Mouse (Mus musculus) stomach, embryonic 16.5 days (tissue): ENCODE measurements around the gene Ifit3b. TPM values are rescaled to one million over a fixed set of nuclear protein-coding genes. Genes with fewer than 3 reads are reported as not detected.
A peak's percentile ranks its signal among the peaks of the same experiment; 100 is the strongest.
"Not testable (repeated sequence)": the region's sequence is repeated elsewhere in the genome, so short reads cannot be mapped to it uniquely, and the experiment has no call there.

Experiments used
- ATAC-seq: fragments of 200-750 bp; cut with Nextera tagmentation; 2 replicates; pipeline ENCODE4 v1.8.0; 2017; ENCODE audit warnings: moderate number of reproducible peaks, moderate TSS enrichment; ENCODE audit not compliant: insufficient read depth, low FRiP score
- H3K27ac ChIP-seq: fragments of 300-500 bp; sonication (generic); 2 replicates; pipeline ENCODE4 v1.5.1; 2014; ENCODE audit warnings: low read length
- H3K27me3 ChIP-seq: fragments of 300-500 bp; sonication (generic); 2 replicates; pipeline ENCODE4 v1.6.1; 2014; ENCODE audit warnings: low read length, control low read depth, mixed read lengths; ENCODE audit not compliant: control insufficient read depth, insufficient read depth
- H3K36me3 ChIP-seq: fragments of 300-500 bp; sonication (generic); 2 replicates; pipeline ENCODE4 v1.6.1; 2014; ENCODE audit warnings: low read length; ENCODE audit not compliant: control insufficient read depth, insufficient read depth
- H3K4me1 ChIP-seq: fragments of 300-500 bp; sonication (generic); 2 replicates; pipeline ENCODE4 v1.6.1; 2014; ENCODE audit warnings: low read length, control low read depth, mixed read lengths; ENCODE audit not compliant: control insufficient read depth, insufficient read depth
- H3K4me2 ChIP-seq: fragments of 300-500 bp; sonication (generic); 2 replicates; pipeline ENCODE4 v1.6.1; 2014; ENCODE audit warnings: low read depth, low read length, mixed read lengths
- H3K4me3 ChIP-seq: fragments of 300-500 bp; sonication (generic); replicated peaks from 2 replicates; pipeline ENCODE4 v1.5.1; 2014; ENCODE audit warnings: mild to moderate bottlenecking, low read length
- H3K9ac ChIP-seq: fragments of 300-500 bp; sonication (generic); 2 replicates; pipeline ENCODE4 v1.6.1; 2014; ENCODE audit warnings: low read length
- H3K9me3 ChIP-seq: fragments of 300-500 bp; sonication (generic); replicated peaks from 2 replicates; pipeline ENCODE4 v1.6.1; 2016; ENCODE audit warnings: low read length, control low read depth; ENCODE audit not compliant: control insufficient read depth
- WGBS: fragments of 180-500 bp; shearing (Covaris S2); extraction: QIAGEN DNeasy Blood & Tissue Kit; methylation state at CpG from one replicate; pipeline ENCODE4 v1.1.7; 2014; 5-methylcytosine and 5-hydroxymethylcytosine counted together
- polyA plus RNA-seq: library from polyadenylated mRNA; unstranded; fragments of >200 nt; fragmentation: Nextera tagmentation; extraction: Ambion mirVana; gene quantifications from 2 replicates; pipeline ENCODE4 v1.2.1, GENCODE M21; 2015

The Ifit3b gene
- polyA plus RNA-seq, 1 experiment from 2014 or later, result 0.17 TPM

DNA sequence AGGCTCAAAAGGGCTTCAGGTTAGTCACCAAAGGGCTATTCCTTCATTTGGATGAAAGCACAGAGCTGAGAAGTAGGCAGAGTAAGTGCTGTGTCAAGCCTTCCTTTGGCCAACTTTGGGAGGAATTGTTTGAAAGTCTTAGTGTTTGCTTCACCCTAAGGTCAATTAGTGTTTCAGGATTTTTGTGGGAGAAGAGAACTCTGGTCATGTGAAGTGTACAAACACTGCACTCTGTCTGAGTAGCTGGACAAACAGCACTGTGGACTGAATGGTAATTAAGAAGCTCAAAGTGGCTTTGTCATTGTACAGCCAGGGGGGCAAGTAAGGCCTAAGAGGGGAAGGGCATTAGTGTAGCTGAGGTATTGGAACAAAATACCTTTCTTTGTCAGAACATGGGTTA is 23.7 kb downstream of the Ifit3b start:
- no peaks in the 10 kb centered on the region for H3K27me3 ChIP-seq
- H3K9ac ChIP-seq, result no peak overlapping the region
- no peaks in the 10 kb centered on the region for H3K9me3 ChIP-seq
- no peaks in the 10 kb centered on the region for H3K4me1 ChIP-seq
- no peak for ATAC-seq
- no peak overlapping the region for H3K27ac ChIP-seq
- no peaks in the 10 kb centered on the region for H3K36me3 ChIP-seq
- H3K4me2 ChIP-seq, result no peak overlapping the region
- H3K4me3 ChIP-seq, result no peak overlapping the region

GRCm38 (mm10) chr19:34633484-34633883 is 25.7 kb downstream of the Ifit3b start:
- Histone ChIP-seq H3K9ac (no peak overlapping the region), H3K4me3 (no peak overlapping the region), H3K4me1 (no peaks in the 10 kb centered on the region), H3K36me3 (no peaks in the 10 kb centered on the region), H3K4me2 (no peak overlapping the region), H3K27me3 (no peaks in the 10 kb centered on the region), H3K9me3 (no peaks in the 10 kb centered on the region), H3K27ac (no peak overlapping the region)
- 56% methylated on average over 2 of the region's 2 CpGs for whole genome bisulfite sequencing
- ATAC-seq, result no peak

- Histone ChIP-seq H3K9ac (no peak overlapping the region), H3K9me3 (no peaks in the 10 kb centered on the region), H3K4me3 (no peak overlapping the region), H3K4me1 (no peaks in the 10 kb centered on the region; the same call in 1 of the 2 replicates), H3K27ac (no peak overlapping the region), H3K27me3 (no peaks in the 10 kb centered on the region), H3K4me2 (no peak overlapping the region), H3K36me3 (no peaks in the 10 kb centered on the region)
- ATAC-seq, result 0 out of 2 replicates have a peak, but pooled peaks have one; percentile 50
- WGBS, result 7% methylated on average over 3 of the region's 3 CpGs
These were observed 29.3 kb downstream of the Ifit3b start for GRCm38 (mm10) chr19:34636933-34637557.

GRCm38 (mm10) chr19:34640623-34641022 is 32.9 kb downstream of the Ifit3b start, which contains the start of the genes Ifit1bl2 and Ifit1:
Gene Ifit1bl2 (minus strand): TSS chr19:34640743.
Gene Ifit1 (plus strand): TSS chr19:34640871.
- Histone ChIP-seq H3K36me3 (no peaks in the 10 kb centered on the region), H3K4me2 (peak within 1 kb of the TSS; percentile 28), H3K27me3 (no peaks in the 10 kb centered on the region), H3K4me3 (peak within 1 kb of the TSS; percentile 8; the same call in 1 of the 2 replicates), H3K9me3 (no peaks in the 10 kb centered on the region), H3K27ac (no peak within 1 kb of the TSS), H3K9ac (peak within 1 kb of the TSS; percentile 27; the same call in 1 of the 2 replicates), H3K4me1 (no peaks in the 10 kb centered on the region; the same call in 1 of the 2 replicates)
- 29% methylated on average over 4 of the region's 4 CpGs for whole genome bisulfite sequencing
- ATAC-seq, result no peak

DNA sequence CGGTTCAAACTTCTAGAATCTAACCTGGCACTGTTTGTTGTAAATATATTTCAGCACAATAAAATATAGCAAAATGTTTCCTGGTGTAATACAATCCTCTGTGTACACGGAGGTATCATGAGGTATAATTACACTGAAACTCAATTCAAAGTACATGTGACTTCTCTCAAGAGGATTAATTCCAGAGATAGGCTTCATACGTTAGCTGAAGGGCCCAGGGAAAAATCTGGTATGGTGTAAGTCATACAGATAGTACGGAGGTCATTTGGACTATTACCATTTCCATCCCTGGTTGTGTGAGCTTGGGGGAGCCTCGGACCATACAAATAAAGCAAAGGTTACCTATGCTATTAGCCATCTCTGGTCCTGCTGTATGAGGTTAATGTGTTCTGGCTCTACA is 34.8 kb downstream of the Ifit3b start:
- H3K4me1 ChIP-seq, result no peaks in the 10 kb centered on the region; the same call in 1 of the 2 replicates
- H3K27ac ChIP-seq, result no peak overlapping the region
- no peaks in the 10 kb centered on the region for H3K9me3 ChIP-seq
- H3K4me2 ChIP-seq, result no peak overlapping the region
- ATAC-seq, result no peak
- no peak overlapping the region for H3K4me3 ChIP-seq
- H3K9ac ChIP-seq, result no peak overlapping the region
- no peaks in the 10 kb centered on the region for H3K36me3 ChIP-seq
- WGBS, result 78% methylated on average over 5 of the region's 5 CpGs
- H3K27me3 ChIP-seq, result no peaks in the 10 kb centered on the region

DNA sequence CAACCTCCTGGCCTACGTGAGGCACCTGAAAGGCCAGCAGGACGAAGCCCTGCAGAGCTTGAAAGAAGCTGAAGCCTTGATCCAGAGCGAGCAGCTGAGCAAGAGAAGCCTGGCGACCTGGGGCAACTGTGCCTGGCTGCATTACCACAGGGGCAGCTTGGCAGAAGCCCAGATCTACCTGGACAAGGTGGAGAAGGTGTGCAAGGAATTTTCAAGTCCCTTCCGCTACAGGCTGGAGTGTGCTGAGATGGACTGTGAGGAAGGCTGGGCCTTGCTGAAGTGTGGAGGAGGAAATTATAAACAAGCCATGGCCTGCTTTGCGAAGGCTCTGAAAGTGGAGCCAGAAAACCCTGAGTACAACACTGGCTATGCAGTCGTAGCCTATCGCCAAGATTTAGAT is 39.9 kb downstream of the Ifit3b start:
- WGBS, result 85% methylated on average over 7 of the region's 8 CpGs
- H3K9me3 ChIP-seq, ATAC-seq, H3K27me3 ChIP-seq, H3K4me3 ChIP-seq, H3K4me2 ChIP-seq, H3K9ac ChIP-seq, H3K4me1 ChIP-seq, H3K27ac ChIP-seq, H3K36me3 ChIP-seq: not testable (repeated sequence)

GRCm38 (mm10) chr19:34650276-34650675 is 42.5 kb downstream of the Ifit3b start:
- Histone ChIP-seq H3K9me3 (no peaks in the 10 kb centered on the region), H3K9ac (no peak overlapping the region), H3K27ac (no peak overlapping the region), H3K4me1 (no peaks in the 10 kb centered on the region), H3K4me3 (no peak overlapping the region), H3K4me2 (no peak overlapping the region), H3K27me3 (no peaks in the 10 kb centered on the region), H3K36me3 (no peaks in the 10 kb centered on the region)
- WGBS, result 85% methylated on average over 3 of the region's 3 CpGs
- ATAC-seq, result no peak

DNA sequence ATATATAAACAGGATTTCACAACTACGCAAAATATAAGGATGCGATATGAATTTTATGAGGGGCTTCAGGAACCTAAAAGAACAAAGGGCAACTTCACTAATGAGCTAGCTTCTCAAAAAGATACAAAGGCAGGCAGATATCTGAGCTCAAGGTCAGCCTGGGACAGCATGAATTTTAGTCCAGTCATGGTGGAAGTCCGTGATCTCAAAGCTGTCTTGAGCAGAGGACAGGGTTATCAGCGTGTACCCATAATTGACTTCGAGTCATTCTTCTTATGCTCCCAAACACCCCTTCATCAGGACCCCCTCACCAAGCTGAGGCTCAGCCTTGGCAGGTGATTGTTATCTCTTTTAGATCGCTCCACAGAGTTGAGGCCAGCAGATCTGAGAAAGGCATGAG is 43.2 kb downstream of the Ifit3b start:
- H3K27ac ChIP-seq, result no peak overlapping the region
- H3K36me3 ChIP-seq, result no peaks in the 10 kb centered on the region
- no peak overlapping the region for H3K4me2 ChIP-seq
- no peaks in the 10 kb centered on the region for H3K9me3 ChIP-seq
- H3K4me3 ChIP-seq, result no peak overlapping the region
- ATAC-seq, result no peak
- H3K4me1 ChIP-seq, result no peaks in the 10 kb centered on the region
- no peaks in the 10 kb centered on the region for H3K27me3 ChIP-seq
- WGBS, result 79% methylated on average over 6 of the region's 6 CpGs
- no peak overlapping the region for H3K9ac ChIP-seq

DNA sequence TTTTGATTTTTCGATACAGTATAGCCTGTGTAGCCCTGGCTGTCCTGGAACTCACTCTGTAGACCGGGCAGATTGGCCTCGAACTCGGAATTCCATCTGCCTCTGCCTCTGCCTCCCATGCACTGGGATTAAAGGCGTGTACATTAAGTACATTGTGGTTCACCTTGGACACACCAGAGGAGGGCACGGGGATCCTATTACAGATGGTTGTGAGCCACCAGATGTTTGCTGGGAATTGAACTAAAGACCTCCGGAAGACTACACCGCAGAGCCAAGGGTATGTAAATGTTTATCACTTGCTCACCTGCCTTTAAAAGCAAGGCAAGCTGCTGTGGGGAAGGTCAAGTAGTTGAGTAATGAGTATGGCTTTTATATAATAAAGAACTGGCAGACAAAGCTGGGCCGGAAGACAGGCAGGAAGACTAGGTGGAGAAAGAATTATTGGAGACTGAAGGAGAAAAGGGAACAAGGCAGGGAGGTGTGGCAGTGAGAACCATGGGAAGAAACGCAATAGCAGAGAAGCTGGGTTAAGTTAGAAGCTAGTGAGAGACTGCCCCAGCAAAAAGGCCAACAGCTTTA is 47.5 kb downstream of the Ifit3b start:
- H3K9ac ChIP-seq, result no peak overlapping the region
- no peak overlapping the region for H3K4me3 ChIP-seq
- ATAC-seq, result no peak
- H3K4me1 ChIP-seq, result no peaks in the 10 kb centered on the region
- no peaks in the 10 kb centered on the region for H3K9me3 ChIP-seq
- 60% methylated on average over 10 of the region's 10 CpGs for WGBS
- H3K27ac ChIP-seq, result no peak overlapping the region
- no peak overlapping the region for H3K4me2 ChIP-seq
- H3K36me3 ChIP-seq, result no peaks in the 10 kb centered on the region
- no peaks in the 10 kb centered on the region for H3K27me3 ChIP-seq
